Mouse (Mus musculus) left cerebral cortex, adult 18-20 months (tissue): ENCODE measurements around the gene Ccnj. TPM values are rescaled to one million over a fixed set of nuclear protein-coding genes. Genes with fewer than 3 reads are reported as not detected.

ENCODE experiments used
- DNase-seq, 2 experiments: peaks; one replicate each; pipeline ENCODE4 v3.0.0; 2021 to 2022; ENCODE audit warnings: low spot score in 2 of 2, mixed read lengths in 1 of 2
- microRNA-seq, 2 experiments: library from miRNA; unstranded; fragments of <30 nt; microRNA quantifications; one replicate each; pipeline ENCODE4 v1.2.0; 2021
- total RNA-seq, 2 experiments: library from RNA; stranded (reverse); gene quantifications; 2 replicates each; pipeline ENCODE4 v1.2.3; 2021

Gene Ccnj
- total RNA-seq, 2 experiments from 2014 or later = 7.0 to 8.1 TPM

GRCm38 (mm10) chr19:40841593-40841992 lies 10.5 kb downstream of the Ccnj start:
- no peak for DNase-seq

- no peak for DNase-seq
These were observed 13.7 kb downstream of the Ccnj start for GRCm38 (mm10) chr19:40844731-40845130.

- DNase-seq = no peak
These were observed 18.3 kb downstream of the Ccnj start for GRCm38 (mm10) chr19:40849391-40849790.

GRCm38 (mm10) chr19:40859555-40859954 lies 28.5 kb downstream of the Ccnj start:
- DNase-seq = no peak

GRCm38 (mm10) chr19:40868284-40868683 lies 37.2 kb downstream of the Ccnj start:
- no peak for DNase-seq

GRCm38 (mm10) chr19:40869425-40870105 lies 38.5 kb downstream of the Ccnj start:
- no peak for DNase-seq

- peak; percentile 83 to 86 for DNase-seq
These were observed 42.0 kb downstream of the Ccnj start for GRCm38 (mm10) chr19:40872955-40873665.

- DNase-seq = no peak
These were observed 50.6 kb downstream of the Ccnj start for GRCm38 (mm10) chr19:40881700-40882099.

GRCm38 (mm10) chr19:40888887-40889286 lies 57.8 kb downstream of the Ccnj start:
- DNase-seq = no peak

GRCm38 (mm10) chr19:40894071-40894506 lies 63.0 kb downstream of the Ccnj start:
- DNase-seq = no peak

GRCm38 (mm10) chr19:40894519-40895392 lies 63.7 kb downstream of the Ccnj start, which contains the start of gene Zfp518a:
Zfp518a (plus strand) TSS chr19:40894705.
- peak; percentile 78 to 85 for DNase-seq

GRCm38 (mm10) chr19:40895393-40895703 lies 64.3 kb downstream of the Ccnj start:
- DNase-seq = no peak

Small RNA genes within 50 kb of the gene (microRNA-seq; reads per million reads assigned to microRNA genes)
- 0.21 to 0.99 reads per million in 2 experiments for gene Mir8092

Other genes with a start within 250 kb of the Ccnj start
- 10 to 100 TPM; 22.5 to 28.9 TPM for gene Aldh18a1, start 242.8 kb upstream of the Ccnj start, total RNA-seq
- 10 to 100 TPM; 19.5 to 21.6 TPM for gene Tctn3, start 219.0 kb upstream of the Ccnj start, total RNA-seq
- gene Entpd1, start 218.9 kb upstream of the Ccnj start, total RNA-seq = 10 to 100 TPM; 18.2 to 18.9 TPM
- 1 to 10 TPM in 1 of 2 experiments, not detected in 1; 1.1 TPM for gene Cc2d2b, start 82.5 kb upstream of the Ccnj start, total RNA-seq
- gene Zfp518a, start 63.4 kb downstream of the Ccnj start, total RNA-seq = 1 to 10 TPM; 6.7 to 7.2 TPM
- 10 to 100 TPM in 1 of 2 experiments, 1 to 10 TPM in 1; 7.0 to 10.5 TPM for gene Blnk, start 163.3 kb downstream of the Ccnj start, total RNA-seq
- gene Dntt, start 198.0 kb downstream of the Ccnj start, total RNA-seq = not detected
- gene Opalin, start 245.8 kb downstream of the Ccnj start, total RNA-seq = 1 to 10 TPM; 3.8 to 6.9 TPM